Comparison of ENCODE assay signal across 17 mouse cellular contexts in the genomic region with DNA sequence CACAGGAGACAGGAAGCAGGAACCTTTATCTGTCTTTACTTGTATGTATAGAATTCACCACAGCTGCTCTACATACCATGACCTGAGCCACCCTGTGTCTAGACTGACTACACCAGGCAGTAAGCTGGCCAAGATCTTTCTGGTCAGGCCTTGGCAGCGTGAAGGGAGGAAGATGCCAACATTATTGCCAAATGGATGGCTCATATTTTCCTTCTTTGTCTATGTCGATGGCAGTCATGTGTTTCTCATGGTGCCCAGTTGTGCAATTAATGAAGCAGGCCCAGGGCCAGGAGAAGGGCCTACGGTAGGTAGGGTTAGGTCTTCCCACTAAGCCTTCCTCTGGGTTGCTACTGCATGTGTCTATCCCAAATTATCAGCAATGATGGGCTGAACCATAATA.
A peak's percentile ranks its signal among the peaks of the same experiment; 100 is the strongest.
DNase-seq lines count a peak whose midpoint lies in the region; ATAC-seq and TF ChIP-seq lines count a peak whose summit lies in the region.
"Had no signal": no experiment of that assay in that cellular context is flagged by ENCODE, and none has a peak within 500 bp of the region (broad histone marks: within the 10 kb centered on the region; RNA-seq: fewer than 3 reads in every experiment).

No protein-coding gene starts in this region.

- H3K4me1 ChIP-seq in liver, adult 2 months (ENCODE audit: control insufficient read depth, insufficient read depth, low read length): peaks cover 14% of the 10 kb centered on the region
- H3K4me1 ChIP-seq: heart, embryonic 12.5 days; limb, embryonic 15.5 days had no signal

- H3K27ac ChIP-seq in liver, adult 2 months (replicated peaks; ENCODE audit: insufficient read depth, low read depth, low read length): peak overlapping the region; percentile 49
- H3K27ac ChIP-seq: limb, embryonic 15.5 days had no signal

- H3K79me2 ChIP-seq in liver, adult 2 months (ENCODE audit: control insufficient read depth, insufficient read depth, low read length): no peaks in the 10 kb centered on the region

- peak; percentile 26 to 32 for DNase-seq in adrenal gland, adult 18-20 months (ENCODE audit: low spot score in 2 of 2)
- DNase-seq in adrenal gland, postnatal 4 days (ENCODE audit: low spot score in 2 of 2): no peak
- DNase-seq in liver, adult 2 months (ENCODE audit: extremely low read depth, low read depth, low spot score): peak; percentile 98
- DNase-seq in liver: no peak
- DNase-seq in adrenal gland, adult 8-10 months: peak; percentile 74
- no peak for DNase-seq in spleen, postnatal 36 days (ENCODE audit: low spot score in 2 of 2)
- no peak for DNase-seq in layer of hippocampus, adult 9-10 months (ENCODE audit: low spot score)
- DNase-seq: cerebellum, adult 11-12 months; gastrocnemius, postnatal 36 days; heart, postnatal 36 days; layer of hippocampus, adult 9-11 months; lung, embryonic 14.5 days; thymus, postnatal 36 days had no signal

- no peaks in the 10 kb centered on the region for H3K27me3 ChIP-seq in liver, adult 2 months (ENCODE audit: control insufficient read depth, insufficient read depth, low read length)
- H3K27me3 ChIP-seq: heart, embryonic 12.5 days; limb, embryonic 15.5 days had no signal

- no peaks in the 10 kb centered on the region for H3K36me3 ChIP-seq in liver, adult 2 months (ENCODE audit: control insufficient read depth, insufficient read depth, low read length)
- H3K36me3 ChIP-seq: heart, embryonic 12.5 days; limb, embryonic 15.5 days had no signal

- TF ChIP-seq POLR2A in liver, adult 2 months (IDR thresholded peaks at IDR 0.05; ENCODE audit: extremely low read depth, insufficient read depth, low read length): no peak

- WGBS in liver, adult 2 months: 25% methylated on average over 3 of the region's 3 CpGs

- ATAC-seq in granulocyte monocyte progenitor cell, adult 5-6 weeks (replicated peaks; ENCODE audit: poor library complexity, severe bottlenecking): peak; percentile 30; the same call in 1 of the 2 replicates
- ATAC-seq: forebrain, embryonic 16.5 days had no signal

- no peak overlapping the region for H3K4me3 ChIP-seq in liver, adult 2 months (ENCODE audit: insufficient read depth, low read depth, low read length)
- H3K4me3 ChIP-seq: heart, embryonic 12.5 days; limb, embryonic 15.5 days had no signal

- H3K9ac ChIP-seq in liver, adult 2 months (ENCODE audit: low read depth, low read length): no peak overlapping the region
- H3K9ac ChIP-seq: heart, embryonic 12.5 days; limb, embryonic 15.5 days; lung, embryonic 14.5 days had no signal

- no peak for TF ChIP-seq CTCF in liver, adult 2 months (IDR thresholded peaks at IDR 0.05; ENCODE audit: low read depth, low read length)

Comparison
In these comparisons a context has a peak if more than half of its experiments do, and no peak if none do; other contexts are left out.
1. DNase-seq: peak in adrenal gland, adult 18-20 months (2 of 2), liver, adult 2 months (single experiment) and adrenal gland, adult 8-10 months (single experiment); none in adrenal gland, postnatal 4 days (0 of 2), liver (single experiment), spleen, postnatal 36 days (0 of 2) and layer of hippocampus, adult 9-10 months (single experiment).